Mouse (Mus musculus): Measurements from ENCODE around the gene Lrrc2. TPM values are rescaled to one million over a fixed set of nuclear protein-coding genes. Genes with fewer than 3 reads are reported as not detected.

The Lrrc2 gene
- total RNA-seq (2012; rRNA removed) = not detected in 2 replicates
- polyA plus RNA-seq (2012; ENCODE audit: insufficient read depth in 1 of 2, insufficient read length in 2 of 2, low read depth in 1 of 2, low replicate concordance in 2 of 2, missing spikeins in 1 of 2) = under 1 TPM in 1 of 2 experiments, not detected in 1; 0.07 TPM

GRCm38 (mm10) chr9:110951397-110951796 lies at the start of gene Lrrc2:
TSS of gene Lrrc2 (plus strand) at chr9:110951545.
- Histone ChIP-seq H3K79me2 (ENCODE audit: control insufficient read depth, insufficient read depth, low read length, poor library complexity) (no peaks in the 10 kb centered on the region), H3K9me3 (replicated peaks; ENCODE audit: insufficient read depth, low read length) (no peaks in the 10 kb centered on the region), H3K27ac (ENCODE audit: control insufficient read depth, low read depth, low read length) (no peak within 1 kb of the TSS), H3K27me3 (ENCODE audit: control insufficient read depth in 1 of 2, insufficient read depth in 2 of 2, low read length in 2 of 2) (no peaks in the 10 kb centered on the region), H3K36me3 (ENCODE audit: control insufficient read depth in 1 of 2, insufficient read depth in 2 of 2, low read length in 2 of 2) (peaks cover 0 to 2% of the 10 kb centered on the region in 2 experiments; a peak in 1 of 4 replicates), H3K4me3 (ENCODE audit: control insufficient read depth in 1 of 2, insufficient read depth in 1 of 2, low read depth in 2 of 2, low read length in 2 of 2) (no peak within 1 kb of the TSS), H3K4me1 (ENCODE audit: control insufficient read depth in 1 of 2, insufficient read depth in 2 of 2, low read length in 2 of 2) (peaks cover 0 to 7% of the 10 kb centered on the region in 2 experiments; a peak in 2 of 4 replicates), H3K9ac (ENCODE audit: control insufficient read depth, low read depth, low read length, poor library complexity, severe bottlenecking) (no peak within 1 kb of the TSS)
- TF ChIP-seq MEF2A (IDR thresholded peaks at IDR 0.05; ENCODE audit: extremely low read depth, insufficient replicate concordance, low read depth, low read length, poor library complexity, severe bottlenecking) = no peak
- TF ChIP-seq TBP (IDR thresholded peaks at IDR 0.05; ENCODE audit: low read depth, low read length) = no peak
- no peak for TF ChIP-seq ZKSCAN1 (IDR thresholded peaks at IDR 0.05; ENCODE audit: low read depth, low read length)
- no peak for TF ChIP-seq HCFC1 (IDR thresholded peaks at IDR 0.05; ENCODE audit: low read depth, low read length)
- TF ChIP-seq GATA1 (IDR thresholded peaks at IDR 0.05; ENCODE audit: low read depth, low read length) = no peak
- TF ChIP-seq ZMIZ1 (IDR thresholded peaks at IDR 0.05; ENCODE audit: low read depth, low read length) = no peak
- TF ChIP-seq MAFK (IDR thresholded peaks at IDR 0.05; ENCODE audit: borderline replicate concordance, low read depth, low read length) = no peak
- no peak for TF ChIP-seq SMC3 (IDR thresholded peaks at IDR 0.05; ENCODE audit: low read depth, low read length)
- no peak for DNase-seq (ENCODE audit: low read depth, low spot score)

- H3K4me1 ChIP-seq (ENCODE audit: control insufficient read depth in 1 of 2, insufficient read depth in 2 of 2, low read length in 2 of 2) = no peaks in the 10 kb centered on the region
- H3K4me3 ChIP-seq (ENCODE audit: control insufficient read depth in 1 of 2, insufficient read depth in 1 of 2, low read depth in 2 of 2, low read length in 2 of 2) = no peak overlapping the region
- H3K36me3 ChIP-seq (ENCODE audit: control insufficient read depth in 1 of 2, insufficient read depth in 2 of 2, low read length in 2 of 2) = no peaks in the 10 kb centered on the region
- no peaks in the 10 kb centered on the region for H3K27me3 ChIP-seq (ENCODE audit: control insufficient read depth in 1 of 2, insufficient read depth in 2 of 2, low read length in 2 of 2)
- no peak for DNase-seq (ENCODE audit: low read depth, low spot score)
- H3K9ac ChIP-seq (ENCODE audit: control insufficient read depth, low read depth, low read length, poor library complexity, severe bottlenecking) = no peak overlapping the region
- H3K9me3 ChIP-seq (replicated peaks; ENCODE audit: insufficient read depth, low read length) = no peaks in the 10 kb centered on the region
- no peaks in the 10 kb centered on the region for H3K79me2 ChIP-seq (ENCODE audit: control insufficient read depth, insufficient read depth, low read length, poor library complexity)
- H3K27ac ChIP-seq (ENCODE audit: control insufficient read depth, low read depth, low read length) = no peak overlapping the region
- TF ChIP-seq ZC3H11A (IDR thresholded peaks at IDR 0.05; ENCODE audit: low read depth, low read length) (no peak), EP300 (IDR thresholded peaks at IDR 0.05; ENCODE audit: low read depth in 1 of 2, low read length in 2 of 2) (no peak), JUND (IDR thresholded peaks at IDR 0.05; ENCODE audit: low read depth, low read length) (no peak), MYC (IDR thresholded peaks at IDR 0.05; ENCODE audit: low read depth, low read length) (no peak), RAD21 (IDR thresholded peaks at IDR 0.05; ENCODE audit: low read depth, low read length) (no peak), UBTF (IDR thresholded peaks at IDR 0.05; ENCODE audit: borderline replicate concordance, insufficient read depth, low read depth, low read length) (no peak), CTCF (IDR thresholded peaks at IDR 0.05 in 2 of 3, conservative IDR thresholded peaks at IDR 0.05 in 1 of 3; ENCODE audit: control insufficient read depth in 1 of 3, insufficient read depth in 1 of 3, low read depth in 2 of 3, low read length in 3 of 3, poor library complexity in 1 of 3, severe bottlenecking in 1 of 3) (no peak), CHD1 (IDR thresholded peaks at IDR 0.05; ENCODE audit: low read depth, low read length) (no peak), ZMIZ1 (IDR thresholded peaks at IDR 0.05; ENCODE audit: low read depth, low read length) (no peak), E2F4 (IDR thresholded peaks at IDR 0.05; ENCODE audit: borderline replicate concordance, low read depth, low read length) (no peak), USF1 (IDR thresholded peaks at IDR 0.05; ENCODE audit: low read depth, low read length) (no peak), KAT2A (conservative IDR thresholded peaks at IDR 0.05; ENCODE audit: low read depth, low read length) (no peak), SMC3 (IDR thresholded peaks at IDR 0.05; ENCODE audit: low read depth, low read length) (no peak), NRF1 (IDR thresholded peaks at IDR 0.05; ENCODE audit: insufficient read depth, low read depth, low read length, poor library complexity, severe bottlenecking) (no peak), SIN3A (IDR thresholded peaks at IDR 0.05; ENCODE audit: low read length) (no peak)
Measured at GRCm38 (mm10) chr9:110902271-110902670, 49.1 kb upstream of the Lrrc2 start.

Measured in MEL (cell line).